ENCODE assay signal across 10 mouse cellular contexts in the genomic region with DNA sequence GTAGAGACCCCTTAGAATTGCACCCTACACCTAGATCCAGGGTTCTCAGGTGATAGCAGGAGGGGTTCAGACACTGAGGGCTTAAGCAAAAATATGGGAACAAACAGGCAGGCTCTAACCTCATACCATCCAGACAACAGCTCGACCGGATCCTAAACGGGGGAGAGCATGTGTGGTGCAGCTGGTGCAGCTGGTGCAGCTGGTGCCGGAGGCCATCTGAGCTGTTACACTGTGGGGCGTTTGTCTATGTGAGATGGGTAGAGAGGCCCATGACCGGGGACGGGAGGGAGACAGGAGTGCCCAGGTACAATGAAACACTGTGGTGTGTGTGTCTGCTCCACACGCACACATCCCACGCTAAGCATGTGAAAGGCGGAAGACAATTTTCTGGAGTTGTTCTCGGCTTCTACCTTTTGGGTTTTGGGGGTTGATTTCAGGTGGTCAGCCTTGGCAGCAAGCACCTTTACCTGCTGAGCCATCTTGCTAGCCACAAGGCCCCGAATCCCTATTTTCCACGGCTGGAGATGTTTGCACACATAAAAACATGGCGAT. TPM values are rescaled to one million over a fixed set of nuclear protein-coding genes. Genes with fewer than 3 reads are reported as not detected.
DNase-seq lines count a peak whose midpoint lies in the region; ATAC-seq and TF ChIP-seq lines count a peak whose summit lies in the region.
"Had no signal": no experiment of that assay in that cellular context is flagged by ENCODE, and none has a peak within 500 bp of the region (broad histone marks: within the 10 kb centered on the region; RNA-seq: fewer than 3 reads in every experiment).

No protein-coding gene starts in this region.

- H3K27me3 ChIP-seq in liver, postnatal 0 days (ENCODE audit: insufficient read depth, low read length) = 0 out of 2 replicates have a peak, but pooled peaks cover under 1% of the 10 kb centered on the region
- peaks cover 9% of the 10 kb centered on the region for H3K27me3 ChIP-seq in liver, embryonic 12.5 days (replicated peaks)
- no peaks in the 10 kb centered on the region for H3K27me3 ChIP-seq in embryonic facial prominence, embryonic 14.5 days (replicated peaks; ENCODE audit: control insufficient read depth, insufficient read depth, low read length)
- H3K27me3 ChIP-seq in hindbrain, embryonic 16.5 days (replicated peaks; ENCODE audit: control insufficient read depth, insufficient read depth, low read length) = no peaks in the 10 kb centered on the region
- H3K27me3 ChIP-seq in neural tube, embryonic 14.5 days (ENCODE audit: control insufficient read depth, insufficient read depth, low read length) = no peaks in the 10 kb centered on the region

- H3K27ac ChIP-seq in liver, postnatal 0 days (ENCODE audit: low read depth) = 0 out of 2 replicates have a peak overlapping the region, but pooled peaks have one; percentile 23
- H3K27ac ChIP-seq in liver, embryonic 12.5 days = no peak overlapping the region
- H3K27ac ChIP-seq in embryonic facial prominence, embryonic 14.5 days (replicated peaks; ENCODE audit: low read depth, low read length) = no peak overlapping the region
- no peak overlapping the region for H3K27ac ChIP-seq in hindbrain, embryonic 16.5 days (ENCODE audit: low read depth, low read length)
- H3K27ac ChIP-seq in neural tube, embryonic 14.5 days (ENCODE audit: low read depth, low read length) = no peak overlapping the region

- H3K4me3 ChIP-seq in liver, postnatal 0 days (ENCODE audit: low read depth, low read length) = no peak overlapping the region
- no peak overlapping the region for H3K4me3 ChIP-seq in liver, embryonic 12.5 days
- H3K4me3 ChIP-seq in embryonic facial prominence, embryonic 14.5 days (ENCODE audit: low read depth, low read length) = no peak overlapping the region
- no peak overlapping the region for H3K4me3 ChIP-seq in hindbrain, embryonic 16.5 days (ENCODE audit: low read length)
- no peak overlapping the region for H3K4me3 ChIP-seq in neural tube, embryonic 14.5 days (ENCODE audit: low read depth, low read length)
- H3K4me3 ChIP-seq: erythroblast, embryonic 14.5 days had no signal

- no peaks in the 10 kb centered on the region for H3K9me3 ChIP-seq in liver, postnatal 0 days (ENCODE audit: low read length)
- H3K9me3 ChIP-seq in liver, embryonic 12.5 days (replicated peaks) = no peaks in the 10 kb centered on the region
- no peaks in the 10 kb centered on the region for H3K9me3 ChIP-seq in embryonic facial prominence, embryonic 14.5 days (ENCODE audit: control insufficient read depth, low read length)
- no peaks in the 10 kb centered on the region for H3K9me3 ChIP-seq in hindbrain, embryonic 16.5 days (ENCODE audit: control insufficient read depth, low read length)
- H3K9me3 ChIP-seq in neural tube, embryonic 14.5 days (ENCODE audit: control insufficient read depth, low read length) = no peaks in the 10 kb centered on the region

- TF ChIP-seq EP300 in liver, postnatal 0 days (IDR thresholded peaks at IDR 0.05; ENCODE audit: low read depth) = no peak

- peaks cover 3% of the 10 kb centered on the region; the same call in 1 of the 2 replicates for H3K36me3 ChIP-seq in liver, postnatal 0 days (replicated peaks; ENCODE audit: insufficient read depth, low read length)
- no peaks in the 10 kb centered on the region for H3K36me3 ChIP-seq in liver, embryonic 12.5 days
- peaks cover 5% of the 10 kb centered on the region; the same call in 1 of the 2 replicates for H3K36me3 ChIP-seq in embryonic facial prominence, embryonic 14.5 days (ENCODE audit: control insufficient read depth, insufficient read depth, low read length)
- H3K36me3 ChIP-seq in hindbrain, embryonic 16.5 days (ENCODE audit: control insufficient read depth, insufficient read depth, low read length) = no peaks in the 10 kb centered on the region
- H3K36me3 ChIP-seq in neural tube, embryonic 14.5 days (ENCODE audit: control insufficient read depth, insufficient read depth, low read length) = no peaks in the 10 kb centered on the region

- ATAC-seq in liver, postnatal 0 days = peak; percentile 1; the same call in 1 of the 2 replicates
- no peak for ATAC-seq in liver, embryonic 12.5 days
- peak; percentile 53; the same call in 1 of the 2 replicates for ATAC-seq in embryonic facial prominence, embryonic 14.5 days (ENCODE audit: low read depth)
- 0 out of 2 replicates have a peak, but pooled peaks have one; percentile 13 for ATAC-seq in hindbrain, embryonic 16.5 days
- ATAC-seq in neural tube, embryonic 14.5 days (ENCODE audit: low read depth) = peak; percentile 35; the same call in 1 of the 2 replicates
- ATAC-seq: intestine, embryonic 16.5 days had no signal

- DNase-seq in liver, postnatal 0 days = no peak
- no peak for DNase-seq in embryonic facial prominence, embryonic 14.5 days (ENCODE audit: low spot score)
- no peak for DNase-seq in ovary, postnatal 36 days (ENCODE audit: low spot score)
- DNase-seq in right cerebral cortex, postnatal 36 days (ENCODE audit: low spot score in 2 of 2) = no peak
- no peak for DNase-seq in lung, postnatal 4 days

- TF ChIP-seq CTCF in liver, postnatal 0 days (IDR thresholded peaks at IDR 0.05; ENCODE audit: low read depth) = no peak

- no peak overlapping the region for H3K9ac ChIP-seq in liver, postnatal 0 days (replicated peaks)
- H3K9ac ChIP-seq in liver, embryonic 12.5 days = no peak overlapping the region
- no peak overlapping the region for H3K9ac ChIP-seq in embryonic facial prominence, embryonic 14.5 days (ENCODE audit: low read depth, low read length)
- 0 out of 2 replicates have a peak overlapping the region, but pooled peaks have one; percentile 33 for H3K9ac ChIP-seq in hindbrain, embryonic 16.5 days (ENCODE audit: low read depth, low read length)
- no peak overlapping the region for H3K9ac ChIP-seq in neural tube, embryonic 14.5 days (replicated peaks; ENCODE audit: low read depth, low read length)

- H3K4me1 ChIP-seq in liver, postnatal 0 days (ENCODE audit: insufficient read depth) = peaks cover 15% of the 10 kb centered on the region; the same call in 1 of the 2 replicates
- peaks cover 36% of the 10 kb centered on the region for H3K4me1 ChIP-seq in liver, embryonic 12.5 days
- 0 out of 2 replicates have a peak, but pooled peaks cover 4% of the 10 kb centered on the region for H3K4me1 ChIP-seq in embryonic facial prominence, embryonic 14.5 days (ENCODE audit: control insufficient read depth, insufficient read depth, low read length)
- H3K4me1 ChIP-seq in hindbrain, embryonic 16.5 days (ENCODE audit: control insufficient read depth, insufficient read depth, low read depth, low read length) = peaks cover 15% of the 10 kb centered on the region
- H3K4me1 ChIP-seq in neural tube, embryonic 14.5 days (ENCODE audit: control insufficient read depth, insufficient read depth, low read length) = peaks cover 20% of the 10 kb centered on the region

- H3K4me2 ChIP-seq in liver, postnatal 0 days (ENCODE audit: low read depth, low read length) = no peak overlapping the region
- H3K4me2 ChIP-seq in liver, embryonic 12.5 days = no peak overlapping the region
- H3K4me2 ChIP-seq in embryonic facial prominence, embryonic 14.5 days (ENCODE audit: low read depth, low read length) = no peak overlapping the region
- H3K4me2 ChIP-seq in hindbrain, embryonic 16.5 days (ENCODE audit: low read length) = no peak overlapping the region
- H3K4me2 ChIP-seq in neural tube, embryonic 14.5 days (ENCODE audit: low read depth, low read length) = no peak overlapping the region

- WGBS in liver, postnatal 0 days (ENCODE audit: insufficient replicate concordance) = 77% methylated on average over 14 of the region's 14 CpGs
- 79% methylated on average over 14 of the region's 14 CpGs for WGBS in liver, embryonic 12.5 days (ENCODE audit: insufficient replicate concordance)
- 65% methylated on average over 14 of the region's 14 CpGs for WGBS in embryonic facial prominence, embryonic 14.5 days
- WGBS in hindbrain, embryonic 16.5 days = 63% methylated on average over 14 of the region's 14 CpGs
- 55% methylated on average over 14 of the region's 14 CpGs for WGBS in neural tube, embryonic 14.5 days

RNA-seq across cellular contexts. Expression of gene Rnasel, which starts 3.0 kb away (rescaled TPM):
- 13.9 and 15.7 TPM in 2 replicates for polyA plus RNA-seq in liver, postnatal 0 days (2015; fragmentation: Nextera tagmentation; extraction: Ambion mirVana)
- 10.4 TPM in 2 replicates for polyA plus RNA-seq in liver, embryonic 12.5 days (2016; fragmentation: Nextera tagmentation; extraction: Ambion mirVana)
- polyA plus RNA-seq in embryonic facial prominence, embryonic 14.5 days (2014; fragmentation: Nextera tagmentation; extraction: Ambion mirVana) = 12.6 and 13.1 TPM in 2 replicates
- polyA plus RNA-seq in hindbrain, embryonic 16.5 days (2015; fragmentation: Nextera tagmentation; extraction: Ambion mirVana) = 32.3 and 34.5 TPM in 2 replicates
- polyA plus RNA-seq in neural tube, embryonic 14.5 days (2014; fragmentation: Nextera tagmentation; extraction: Ambion mirVana) = 38.0 and 41.1 TPM in 2 replicates

RNA-seq across cellular contexts. Expression of gene Rgs16, which starts 6.0 kb away (rescaled TPM):
- 15.8 and 22.9 TPM in 2 replicates for polyA plus RNA-seq in liver, postnatal 0 days (2015; fragmentation: Nextera tagmentation; extraction: Ambion mirVana)
- 0.57 and 0.81 TPM in 2 replicates for polyA plus RNA-seq in liver, embryonic 12.5 days (2016; fragmentation: Nextera tagmentation; extraction: Ambion mirVana)
- polyA plus RNA-seq in embryonic facial prominence, embryonic 14.5 days (2014; fragmentation: Nextera tagmentation; extraction: Ambion mirVana) = 7.6 and 9.3 TPM in 2 replicates
- polyA plus RNA-seq in hindbrain, embryonic 16.5 days (2015; fragmentation: Nextera tagmentation; extraction: Ambion mirVana) = 13.3 and 14.0 TPM in 2 replicates
- polyA plus RNA-seq in neural tube, embryonic 14.5 days (2014; fragmentation: Nextera tagmentation; extraction: Ambion mirVana) = 5.8 and 8.3 TPM in 2 replicates
- polyA plus RNA-seq: erythroblast, embryonic 14.5 days had no signal
